Mouse (Mus musculus) MEL (cell line): ENCODE data around the gene Synpo2. TPM values are rescaled to one million over a fixed set of nuclear protein-coding genes. Genes with fewer than 3 reads are reported as not detected.

Source experiments
- DNase-seq: peaks from one replicate; pipeline ENCODE4 v3.0.0; 2011; ENCODE audit warnings: low read depth, low spot score
- H3K27ac ChIP-seq: 2 replicates; pipeline ENCODE4 v1.5.1; 2012; ENCODE audit warnings: low read depth, mild to moderate bottlenecking, control low read depth, low read length, moderate library complexity; ENCODE audit not compliant: control insufficient read depth
- H3K27me3 ChIP-seq, 2 experiments: fragments of 150-350 bp in 1 of 2; sonication (generic) in 1 of 2; 2 replicates each; pipeline ENCODE4 v1.6.1; 2012; ENCODE audit warnings: low read length in 2 of 2, mild to moderate bottlenecking in 2 of 2, improper control_type of control experiment in 1 of 2, moderate library complexity in 1 of 2; ENCODE audit not compliant: insufficient read depth in 2 of 2, control insufficient read depth in 1 of 2
- H3K36me3 ChIP-seq, 2 experiments: 2 replicates each; pipeline ENCODE4 v1.6.1; 2012 to 2014; ENCODE audit warnings: low read length in 2 of 2, improper control_type of control experiment in 1 of 2, inconsistent platforms in 1 of 2, mild to moderate bottlenecking in 1 of 2; ENCODE audit not compliant: insufficient read depth in 2 of 2, control insufficient read depth in 1 of 2
- H3K4me1 ChIP-seq, 2 experiments: fragments of 150-350 bp in 1 of 2; sonication (generic) in 1 of 2; 2 replicates each; pipeline ENCODE4 v1.6.1; 2012; ENCODE audit warnings: low read length in 2 of 2, improper control_type of control experiment in 1 of 2, mild to moderate bottlenecking in 1 of 2; ENCODE audit not compliant: insufficient read depth in 2 of 2, control insufficient read depth in 1 of 2
- H3K4me3 ChIP-seq, 2 experiments: fragments of 150-350 bp in 1 of 2; sonication (generic) in 1 of 2; 2 replicates each; pipeline ENCODE4 v1.5.1; 2012; ENCODE audit warnings: low read depth in 2 of 2, low read length in 2 of 2, mild to moderate bottlenecking in 2 of 2, moderate library complexity in 2 of 2, control low read depth in 1 of 2, improper control_type of control experiment in 1 of 2; ENCODE audit not compliant: control insufficient read depth in 1 of 2, insufficient read depth in 1 of 2
- H3K79me2 ChIP-seq: 2 replicates; pipeline ENCODE4 v1.6.1; 2012; ENCODE audit warnings: mild to moderate bottlenecking, low read length, moderate library complexity; ENCODE audit not compliant: control insufficient read depth, poor library complexity, insufficient read depth
- H3K9ac ChIP-seq: 2 replicates; pipeline ENCODE4 v1.6.1; 2012; ENCODE audit warnings: low read depth, mild to moderate bottlenecking, control low read depth, low read length, moderate library complexity; ENCODE audit not compliant: control insufficient read depth, poor library complexity, severe bottlenecking
- H3K9me3 ChIP-seq: fragments of 150-350 bp; sonication (generic); replicated peaks from 2 replicates; pipeline ENCODE4 v1.6.1; 2012; ENCODE audit warnings: mild to moderate bottlenecking, low read length, improper control_type of control experiment, moderate library complexity; ENCODE audit not compliant: insufficient read depth
- CHD1 ChIP-seq: IDR thresholded peaks from 2 replicates; pipeline ENCODE4 v1.6.1; 2012; ENCODE audit warnings: low read depth, mild to moderate bottlenecking, inconsistent platforms, low read length, improper control_type of control experiment
- E2F4 ChIP-seq: IDR thresholded peaks from 2 replicates; pipeline ENCODE4 v1.6.1; 2011; ENCODE audit warnings: low read depth, low read length, improper control_type of control experiment, borderline replicate concordance
- JUND ChIP-seq: IDR thresholded peaks from 2 replicates; pipeline ENCODE4 v1.6.1; 2011; ENCODE audit warnings: low read depth, mild to moderate bottlenecking, improper control_type of control experiment, low read length
- MEF2A ChIP-seq: IDR thresholded peaks from 2 replicates; pipeline ENCODE4 v1.6.1; 2014; ENCODE audit warnings: low read depth, mild to moderate bottlenecking, inconsistent platforms, low read length, improper control_type of control experiment; ENCODE audit not compliant: poor library complexity, insufficient replicate concordance, severe bottlenecking; ENCODE audit errors: extremely low read depth
- MXI1 ChIP-seq: IDR thresholded peaks from 2 replicates; pipeline ENCODE4 v1.6.1; 2011; ENCODE audit warnings: mild to moderate bottlenecking, low read depth, low read length, improper control_type of control experiment
- NELFE ChIP-seq: IDR thresholded peaks from 2 replicates; pipeline ENCODE4 v1.6.1; 2011; ENCODE audit warnings: low read depth, low read length, improper control_type of control experiment
- NRF1 ChIP-seq: IDR thresholded peaks from 2 replicates; pipeline ENCODE4 v1.6.1; 2014; ENCODE audit warnings: low read depth, mild to moderate bottlenecking, inconsistent platforms, low read length, improper control_type of control experiment, moderate library complexity; ENCODE audit not compliant: poor library complexity, insufficient read depth, severe bottlenecking
- POLR2A ChIP-seq, 2 experiments: IDR thresholded peaks; 2 replicates each; pipeline ENCODE4 v1.6.1; 2011 to 2012; ENCODE audit warnings: low read length in 2 of 2, mild to moderate bottlenecking in 2 of 2, control low read depth in 1 of 2, improper control_type of control experiment in 1 of 2, low read depth in 1 of 2, moderate library complexity in 1 of 2; ENCODE audit not compliant: control insufficient read depth in 1 of 2, insufficient read depth in 1 of 2, poor library complexity in 1 of 2
- POLR2AphosphoS5 ChIP-seq: IDR thresholded peaks from 2 replicates; pipeline ENCODE4 v1.6.1; 2012; ENCODE audit warnings: low read depth, borderline replicate concordance, mild to moderate bottlenecking, inconsistent platforms, low read length, moderate library complexity, mixed read lengths
- RAD21 ChIP-seq: IDR thresholded peaks from 2 replicates; pipeline ENCODE4 v1.6.1; 2011; ENCODE audit warnings: mild to moderate bottlenecking, low read depth, low read length, improper control_type of control experiment
- SIN3A ChIP-seq: IDR thresholded peaks from 2 replicates; pipeline ENCODE4 v1.6.1; 2012; ENCODE audit warnings: low read length, improper control_type of control experiment, inconsistent platforms
- SMC3 ChIP-seq: IDR thresholded peaks from 2 replicates; pipeline ENCODE4 v1.6.1; 2011; ENCODE audit warnings: low read depth, low read length, improper control_type of control experiment
- TAL1 ChIP-seq: IDR thresholded peaks from 2 replicates; pipeline ENCODE4 v1.6.1; 2012; ENCODE audit warnings: mild to moderate bottlenecking, inconsistent platforms, low read length, moderate library complexity, mixed read lengths
- TBP ChIP-seq: IDR thresholded peaks from 2 replicates; pipeline ENCODE4 v1.8.0; 2011; ENCODE audit warnings: low read depth, low read length, improper control_type of control experiment
- UBTF ChIP-seq: IDR thresholded peaks from 2 replicates; pipeline ENCODE4 v1.6.1; 2012; ENCODE audit warnings: low read depth, mild to moderate bottlenecking, inconsistent platforms, low read length, improper control_type of control experiment, moderate library complexity, borderline replicate concordance; ENCODE audit not compliant: insufficient read depth
- USF1 ChIP-seq: IDR thresholded peaks from 2 replicates; pipeline ENCODE4 v1.6.1; 2014; ENCODE audit warnings: low read depth, mild to moderate bottlenecking, inconsistent platforms, low read length, improper control_type of control experiment, moderate library complexity
- ZC3H11A ChIP-seq: IDR thresholded peaks from 2 replicates; pipeline ENCODE4 v1.6.1; 2012; ENCODE audit warnings: low read depth, mild to moderate bottlenecking, inconsistent platforms, low read length, improper control_type of control experiment
- ZMIZ1 ChIP-seq: IDR thresholded peaks from 2 replicates; pipeline ENCODE4 v1.6.1; 2012; ENCODE audit warnings: low read depth, mild to moderate bottlenecking, inconsistent platforms, low read length, improper control_type of control experiment, moderate library complexity
- ZNF384 ChIP-seq: IDR thresholded peaks from 2 replicates; pipeline ENCODE4 v1.6.1; 2012; ENCODE audit warnings: low read depth, mild to moderate bottlenecking, inconsistent platforms, low read length, improper control_type of control experiment
- polyA plus RNA-seq, 2 experiments: library from polyadenylated mRNA; stranded (reverse) in 1 of 2; unstranded in 1 of 2; fragments of >175 nt in 1 of 2; fragments of >200 nt in 1 of 2; gene quantifications; 2 replicates each; pipeline versions ENCODE4 v1.2.1 to v1.2.4; 2012; ENCODE audit warnings: low replicate concordance in 2 of 2, low read depth in 1 of 2; ENCODE audit not compliant: insufficient read length in 2 of 2, insufficient read depth in 1 of 2, missing spikeins in 1 of 2
- total RNA-seq: library from RNA; depleted of rRNA; stranded (reverse); fragments of 300-350 nt; gene quantifications from 2 replicates; pipeline ENCODE4 v1.2.3, GENCODE M21; 2012

Gene Synpo2
- total and polyA plus RNA-seq, 3 experiments: 0.04 TPM; not detected in 2

DNA sequence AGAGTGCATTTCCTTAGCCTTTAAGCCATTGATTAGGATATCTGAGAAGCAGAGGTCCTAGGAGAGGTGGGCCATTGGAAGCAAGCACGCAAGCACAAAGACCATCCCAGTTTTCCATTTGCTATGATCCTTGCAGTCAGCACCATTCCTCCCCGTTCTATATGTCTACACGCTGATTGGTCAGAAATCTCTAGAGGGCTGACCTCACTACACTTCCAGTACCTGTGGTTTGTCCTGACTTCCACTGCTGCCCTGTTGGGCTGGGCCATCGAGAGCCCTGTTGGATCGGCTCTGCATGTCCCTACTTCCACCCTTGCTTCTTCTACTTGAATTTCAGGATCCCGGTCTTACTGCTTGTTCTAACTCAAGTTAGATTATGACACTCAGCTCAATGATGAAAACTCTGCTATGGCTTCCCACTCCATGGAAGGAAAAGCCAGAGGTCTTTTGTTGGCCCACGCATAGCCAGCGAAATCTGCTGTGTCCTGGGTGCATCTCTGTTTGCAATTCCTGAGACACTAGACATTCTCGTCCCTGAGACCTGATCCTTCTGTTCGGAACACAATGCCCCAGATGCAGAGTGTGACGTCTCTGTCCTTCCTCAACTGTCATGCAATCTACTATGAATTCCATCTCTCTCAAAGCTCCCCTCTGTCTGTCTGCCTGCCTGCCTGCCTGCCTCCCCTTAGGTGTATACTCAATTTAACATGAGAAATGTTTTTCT lies 146.5 kb downstream of the Synpo2 start:
- TF ChIP-seq USF1 (no peak), SMC3 (no peak), RAD21 (no peak), MXI1 (no peak), ZNF384 (no peak), E2F4 (no peak), JUND (no peak), TAL1 (no peak), POLR2AphosphoS5 (no peak), SIN3A (no peak), NELFE (no peak)
- no peak for DNase-seq
- Histone ChIP-seq H3K4me3 (no peak overlapping the region), H3K4me1 (peaks cover 0 to 7% of the 10 kb centered on the region in 2 experiments; a peak in 2 of 4 replicates), H3K79me2 (no peaks in the 10 kb centered on the region), H3K27me3 (no peaks in the 10 kb centered on the region), H3K9me3 (no peaks in the 10 kb centered on the region), H3K36me3 (peaks cover 0 to 3% of the 10 kb centered on the region in 2 experiments; a peak in 2 of 4 replicates), H3K27ac (no peak overlapping the region), H3K9ac (no peak overlapping the region)

- peaks cover 0 to 7% of the 10 kb centered on the region in 2 experiments; a peak in 2 of 4 replicates for H3K4me1 ChIP-seq
- no peaks in the 10 kb centered on the region for H3K27me3 ChIP-seq
- H3K9me3 ChIP-seq: no peaks in the 10 kb centered on the region
- no peaks in the 10 kb centered on the region for H3K79me2 ChIP-seq
- peaks cover 0 to 3% of the 10 kb centered on the region in 2 experiments; a peak in 2 of 4 replicates for H3K36me3 ChIP-seq
- H3K4me3 ChIP-seq: no peak overlapping the region
- no peak overlapping the region for H3K9ac ChIP-seq
- TF ChIP-seq POLR2AphosphoS5 (no peak), UBTF (no peak), NRF1 (no peak), NELFE (no peak), ZC3H11A (no peak), CHD1 (no peak), ZMIZ1 (no peak), POLR2A (IDR thresholded peaks at IDR 0.05; ENCODE audit: control insufficient read depth in 1 of 2, insufficient read depth in 1 of 2, low read depth in 1 of 2, low read length in 2 of 2, poor library complexity in 1 of 2) (no peak), TAL1 (no peak), JUND (no peak), E2F4 (no peak), TBP (no peak), MEF2A (no peak), ZNF384 (no peak)
- TF ChIP-seq, all 39 proteins: peak for 0
- DNase-seq: no peak
- H3K27ac ChIP-seq: no peak overlapping the region
Measured at GRCm38 (mm10) chr3:123088284-123088683, 147.7 kb downstream of the Synpo2 start.
